Mouse (Mus musculus) hindbrain, embryonic 16.5 days (tissue): ENCODE measurements around the gene Asxl1. TPM values are rescaled to one million over a fixed set of nuclear protein-coding genes. Genes with fewer than 3 reads are reported as not detected.

Experiments
- ATAC-seq: fragments of 200-750 bp; cut with Nextera tagmentation; 2 replicates; pipeline ENCODE4 v1.8.0; 2017; ENCODE audit warnings: moderate TSS enrichment, moderate library complexity
- H3K27ac ChIP-seq: fragments of 300-500 bp; sonication (generic); 2 replicates; pipeline ENCODE4 v1.5.1; 2014; ENCODE audit warnings: low read depth, mild to moderate bottlenecking, control low read depth, low read length, moderate library complexity
- H3K27me3 ChIP-seq: fragments of 300-500 bp; sonication (generic); replicated peaks from 2 replicates; pipeline ENCODE4 v1.6.1; 2014; ENCODE audit warnings: low read length; ENCODE audit not compliant: control insufficient read depth, insufficient read depth
- H3K36me3 ChIP-seq: fragments of 300-500 bp; sonication (generic); 2 replicates; pipeline ENCODE4 v1.6.1; 2014; ENCODE audit warnings: mild to moderate bottlenecking, low read length, moderate library complexity, mixed read lengths; ENCODE audit not compliant: control insufficient read depth, insufficient read depth
- H3K4me1 ChIP-seq: fragments of 300-500 bp; sonication (generic); 2 replicates; pipeline ENCODE4 v1.6.1; 2014; ENCODE audit warnings: low read depth, low read length; ENCODE audit not compliant: control insufficient read depth, insufficient read depth
- H3K4me2 ChIP-seq: fragments of 300-500 bp; sonication (generic); 2 replicates; pipeline ENCODE4 v1.6.1; 2014; ENCODE audit warnings: mild to moderate bottlenecking, low read length, control low read depth, moderate library complexity
- H3K4me3 ChIP-seq: fragments of 300-500 bp; sonication (generic); 2 replicates; pipeline ENCODE4 v1.5.1; 2014; ENCODE audit warnings: mild to moderate bottlenecking, low read length, control low read depth, moderate library complexity
- H3K9ac ChIP-seq: fragments of 300-500 bp; sonication (generic); 2 replicates; pipeline ENCODE4 v1.6.1; 2014; ENCODE audit warnings: low read depth, mild to moderate bottlenecking, control low read depth, low read length, moderate library complexity
- H3K9me3 ChIP-seq: fragments of 300-500 bp; sonication (generic); 2 replicates; pipeline ENCODE4 v1.6.1; 2014; ENCODE audit warnings: mild to moderate bottlenecking, low read length, moderate library complexity; ENCODE audit not compliant: control insufficient read depth
- WGBS: fragments of 180-500 bp; shearing (Covaris S2); extraction: QIAGEN DNeasy Blood & Tissue Kit; methylation state at CpG from one replicate; pipeline ENCODE4 v1.1.7; 2014; 5-methylcytosine and 5-hydroxymethylcytosine counted together
- polyA plus RNA-seq: library from polyadenylated mRNA; unstranded; fragments of >200 nt; fragmentation: Nextera tagmentation; extraction: Ambion mirVana; gene quantifications from 2 replicates; pipeline ENCODE4 v1.2.1, GENCODE M21; 2015

The Asxl1 gene
- polyA plus RNA-seq, 1 experiment from 2014 or later: 7.8 TPM

DNA sequence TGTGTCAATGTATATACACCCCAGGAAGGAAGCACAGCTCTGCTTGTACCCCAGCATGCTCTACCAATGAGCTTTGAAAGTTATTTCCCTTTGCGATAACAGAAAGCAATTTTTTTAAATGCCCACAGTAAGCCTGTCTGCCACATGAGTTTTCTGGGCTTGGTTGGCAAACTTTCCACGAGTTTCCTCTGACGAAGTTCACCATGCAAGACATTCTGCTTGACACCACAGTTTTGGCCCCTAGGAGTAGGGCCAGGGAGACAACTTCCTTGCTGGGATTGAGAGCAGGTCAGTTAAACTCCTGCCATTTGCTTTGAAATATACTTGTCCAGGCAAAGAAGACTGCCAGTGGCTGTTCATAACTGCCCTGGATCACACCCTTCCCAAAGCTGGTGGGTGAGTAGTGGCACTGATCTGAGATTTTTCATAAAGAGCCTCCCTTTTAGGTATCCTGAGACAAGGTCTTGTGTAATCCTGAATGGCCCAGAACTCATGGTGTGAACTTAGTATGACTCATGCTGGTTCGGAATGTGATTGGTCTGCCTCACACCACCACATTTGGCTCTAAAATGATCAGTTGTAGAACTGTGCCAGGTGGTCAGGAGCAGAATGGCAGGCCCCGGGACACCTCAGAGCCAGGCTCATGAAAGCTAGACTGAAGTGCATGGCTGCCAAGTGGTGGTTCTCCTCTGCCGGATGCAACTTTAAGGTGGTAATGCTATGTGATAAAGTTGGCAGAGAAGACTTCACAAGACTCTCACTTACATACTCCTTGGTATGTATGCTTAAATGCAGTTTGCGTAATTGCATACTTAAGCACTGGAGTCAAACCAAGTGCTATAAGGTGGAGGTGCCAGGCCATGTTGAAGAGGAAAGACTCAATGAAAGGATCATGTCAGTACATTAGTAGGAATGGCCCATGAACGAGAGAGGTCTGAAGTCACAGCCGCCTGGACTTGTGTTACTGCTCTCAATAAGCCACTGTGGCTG is 7.0 kb upstream of the Asxl1 start:
- Histone ChIP-seq H3K4me1 (no peaks in the 10 kb centered on the region), H3K9ac (no peak overlapping the region), H3K4me3 (no peak overlapping the region), H3K4me2 (no peak overlapping the region), H3K27ac (no peak overlapping the region), H3K36me3 (no peaks in the 10 kb centered on the region), H3K27me3 (no peaks in the 10 kb centered on the region), H3K9me3 (no peaks in the 10 kb centered on the region)
- 92% methylated on average over 9 of the region's 9 CpGs for WGBS
- ATAC-seq: no peak

DNA sequence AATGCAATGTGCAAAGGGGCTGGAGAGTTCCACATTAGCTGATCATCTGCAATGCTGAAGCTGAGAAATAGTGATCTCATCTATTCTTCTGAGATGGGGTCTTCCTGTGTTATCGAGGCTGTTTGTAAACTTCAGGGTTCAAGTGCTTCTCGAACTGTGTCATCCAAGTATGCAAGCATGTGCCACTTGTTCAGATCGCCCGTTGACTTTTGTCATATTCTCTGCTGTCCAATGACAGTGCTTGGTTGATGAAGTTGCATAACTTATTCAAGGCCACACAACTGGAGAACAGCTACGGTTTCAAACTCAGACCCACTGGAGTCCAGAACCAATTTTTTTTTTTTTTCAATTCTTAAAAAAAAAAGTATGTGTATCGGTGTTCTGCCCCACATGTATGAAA is 3.5 kb upstream of the Asxl1 start:
- H3K27me3 ChIP-seq: no peaks in the 10 kb centered on the region
- ATAC-seq: no peak
- WGBS: 93% methylated on average over 6 of the region's 6 CpGs
- H3K36me3 ChIP-seq: no peaks in the 10 kb centered on the region
- peaks cover 6% of the 10 kb centered on the region for H3K4me1 ChIP-seq
- H3K9ac ChIP-seq: no peak overlapping the region
- no peak overlapping the region for H3K4me3 ChIP-seq
- H3K4me2 ChIP-seq: no peak overlapping the region
- H3K27ac ChIP-seq: no peak overlapping the region
- no peaks in the 10 kb centered on the region for H3K9me3 ChIP-seq

DNA sequence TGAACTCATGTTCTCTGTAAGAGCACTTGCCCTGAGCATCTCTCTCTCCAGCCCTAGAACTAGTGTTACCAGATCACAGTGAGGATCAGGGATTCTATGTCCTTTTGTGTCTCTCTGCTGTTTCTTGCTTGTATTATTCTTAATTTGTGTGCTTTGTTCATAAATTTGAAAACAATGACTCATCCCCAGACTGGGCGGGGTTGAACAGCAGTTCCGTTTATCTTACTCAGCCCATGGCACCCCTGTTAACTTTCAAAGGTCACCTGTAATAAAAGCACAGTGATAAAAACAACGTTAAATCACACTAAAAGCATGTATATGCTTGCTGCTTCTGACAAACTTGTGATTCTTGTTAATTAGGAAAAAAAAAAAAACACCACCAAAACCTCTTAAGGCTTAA is 3.0 kb upstream of the Asxl1 start:
- no peak overlapping the region for H3K9ac ChIP-seq
- no peak for ATAC-seq
- H3K9me3 ChIP-seq: no peaks in the 10 kb centered on the region
- H3K4me2 ChIP-seq: no peak overlapping the region
- no peaks in the 10 kb centered on the region for H3K36me3 ChIP-seq
- H3K4me3 ChIP-seq: no peak overlapping the region
- WGBS: 83% methylated on average over 3 of the region's 3 CpGs
- peaks cover 10% of the 10 kb centered on the region for H3K4me1 ChIP-seq
- H3K27me3 ChIP-seq: no peaks in the 10 kb centered on the region
- H3K27ac ChIP-seq: no peak overlapping the region

DNA sequence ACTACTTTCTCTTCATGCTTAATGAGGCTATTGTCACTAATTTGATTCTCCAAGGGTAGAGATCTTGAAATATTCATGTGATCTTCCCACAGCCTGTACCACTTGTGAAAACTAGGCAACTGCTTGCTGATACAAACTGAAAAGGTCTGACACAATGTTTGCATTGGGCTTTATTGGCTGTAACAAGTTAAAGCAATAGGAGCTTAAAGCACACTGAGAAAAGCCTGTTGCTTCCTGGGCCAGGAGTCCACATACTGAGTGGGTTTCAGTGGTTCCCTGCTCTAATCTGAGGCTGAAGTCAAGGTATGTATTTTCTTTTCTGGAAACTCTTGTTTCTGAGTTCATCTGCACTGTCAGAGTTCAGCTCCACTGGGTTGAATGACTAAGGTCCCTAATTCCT is 2.4 kb upstream of the Asxl1 start:
- Histone ChIP-seq H3K4me3 (no peak overlapping the region), H3K36me3 (no peaks in the 10 kb centered on the region), H3K9me3 (no peaks in the 10 kb centered on the region), H3K4me2 (no peak overlapping the region), H3K4me1 (peaks cover 13% of the 10 kb centered on the region), H3K27me3 (no peaks in the 10 kb centered on the region), H3K27ac (no peak overlapping the region), H3K9ac (no peak overlapping the region)
- ATAC-seq: no peak

DNA sequence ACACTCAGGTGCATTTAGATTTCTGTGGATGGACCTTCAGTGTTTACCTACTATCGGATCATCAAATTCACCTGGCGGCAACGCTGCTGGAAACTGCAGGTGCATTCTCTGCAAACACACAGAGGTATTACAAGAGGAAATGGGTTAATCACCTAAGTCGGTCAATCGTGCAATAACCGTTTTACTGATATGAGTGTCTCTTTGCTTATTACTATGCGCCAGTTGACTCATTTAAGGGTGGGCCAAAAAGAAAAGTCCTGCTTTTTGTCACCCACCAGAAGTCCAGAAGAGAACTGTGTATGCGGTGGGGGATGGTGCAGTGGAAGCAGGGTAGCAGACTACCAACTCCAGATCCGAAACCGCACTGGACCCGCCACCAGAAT is 567 bp upstream of the Asxl1 start:
- no peak for ATAC-seq

DNA sequence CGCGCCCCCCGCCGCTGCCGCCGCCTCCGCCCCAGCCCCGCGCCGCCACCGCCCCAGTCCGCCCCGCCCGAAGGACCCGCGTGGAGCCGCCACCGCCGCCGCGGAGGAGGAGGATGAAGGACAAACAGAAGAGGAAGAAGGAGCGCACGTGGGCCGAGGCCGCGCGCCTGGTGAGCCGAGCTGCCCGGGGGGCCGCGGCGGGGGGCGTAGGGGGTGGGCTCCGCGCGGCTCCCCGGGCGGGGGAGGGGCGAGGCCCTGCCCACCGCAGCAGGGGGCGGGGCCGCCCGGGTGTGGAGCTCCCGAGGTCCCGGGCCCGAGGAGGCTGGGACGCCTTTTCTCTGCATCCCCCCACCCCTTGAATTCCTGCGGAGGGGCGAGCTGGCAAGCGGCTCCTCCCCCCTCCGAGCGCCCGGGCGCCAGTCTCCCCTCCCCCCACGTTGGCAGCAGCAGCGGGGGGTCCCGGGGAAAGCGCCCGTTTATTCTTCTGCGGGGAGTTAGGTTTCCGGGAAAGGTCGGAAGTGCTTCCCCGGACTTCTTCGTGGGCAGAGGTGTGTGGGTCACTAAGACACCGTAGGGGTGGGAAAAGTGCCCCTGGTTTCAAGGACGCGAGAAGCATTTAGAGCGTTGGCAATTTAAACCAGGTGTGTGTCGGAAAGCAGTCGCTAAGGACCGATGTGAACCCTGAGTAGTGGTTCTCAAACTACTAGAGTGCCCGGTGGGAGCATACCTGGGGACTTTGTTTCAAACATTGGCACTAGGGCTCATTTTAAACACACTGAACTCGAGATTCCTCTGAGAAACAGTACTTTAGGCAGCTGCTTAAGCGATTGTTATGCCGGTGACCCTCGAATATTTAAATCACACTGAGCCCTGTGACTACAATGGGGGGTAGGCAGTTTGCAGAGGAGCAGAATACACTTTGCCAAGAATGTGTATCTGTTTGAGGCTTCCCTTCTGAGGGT is 873 bp downstream of the Asxl1 start:
- Histone ChIP-seq H3K4me1 (peaks cover 34% of the 10 kb centered on the region), H3K27ac (peak overlapping the region; percentile 98), H3K4me3 (peak overlapping the region; percentile 92), H3K36me3 (no peaks in the 10 kb centered on the region), H3K9ac (peak overlapping the region; percentile 96), H3K4me2 (peak overlapping the region; percentile 60), H3K9me3 (no peaks in the 10 kb centered on the region), H3K27me3 (no peaks in the 10 kb centered on the region)
- no peak for ATAC-seq
- under 1% methylated on average over 49 of the region's 76 CpGs for WGBS

More for the DNA sequence above, 567 bp upstream of the Asxl1 start:
- Histone ChIP-seq H3K9ac (peak overlapping the region; percentile 70), H3K9me3 (no peaks in the 10 kb centered on the region), H3K27ac (peak overlapping the region; percentile 66), H3K4me2 (peak overlapping the region; percentile 66), H3K27me3 (no peaks in the 10 kb centered on the region), H3K36me3 (no peaks in the 10 kb centered on the region), H3K4me3 (peak overlapping the region; percentile 92), H3K4me1 (peaks cover 26% of the 10 kb centered on the region)
- 7% methylated on average over 11 of the region's 11 CpGs for WGBS

DNA sequence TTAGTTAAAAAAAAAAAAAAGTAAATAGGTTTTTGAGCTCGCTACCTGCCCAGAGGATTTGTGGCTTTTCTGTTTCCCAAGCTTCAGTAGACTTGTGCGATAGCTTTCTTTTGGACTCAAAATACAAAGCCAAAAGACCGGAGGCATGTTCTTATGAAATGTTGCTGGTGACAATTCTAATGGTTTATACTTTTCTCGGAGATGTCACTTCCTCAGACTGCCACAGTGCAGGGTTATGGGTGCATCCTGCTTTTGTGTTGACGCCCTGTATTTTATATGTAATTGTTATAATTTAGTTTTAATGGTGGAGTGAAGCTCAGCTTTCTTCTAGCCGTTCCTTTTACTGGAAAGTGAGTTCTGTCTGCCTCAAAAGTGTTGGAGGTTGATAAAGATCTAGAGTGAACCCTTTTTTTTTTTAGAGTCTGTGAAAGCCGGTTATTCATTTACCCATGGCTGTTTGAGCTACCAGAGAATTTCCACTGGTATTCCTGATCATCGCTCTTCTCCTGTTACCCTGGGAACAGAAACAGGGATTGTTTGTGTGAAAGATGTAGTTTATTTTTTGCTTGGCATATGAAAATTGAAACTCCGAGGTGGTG is 1.7 kb downstream of the Asxl1 start:
- peak overlapping the region; percentile 96 for H3K9ac ChIP-seq

DNA sequence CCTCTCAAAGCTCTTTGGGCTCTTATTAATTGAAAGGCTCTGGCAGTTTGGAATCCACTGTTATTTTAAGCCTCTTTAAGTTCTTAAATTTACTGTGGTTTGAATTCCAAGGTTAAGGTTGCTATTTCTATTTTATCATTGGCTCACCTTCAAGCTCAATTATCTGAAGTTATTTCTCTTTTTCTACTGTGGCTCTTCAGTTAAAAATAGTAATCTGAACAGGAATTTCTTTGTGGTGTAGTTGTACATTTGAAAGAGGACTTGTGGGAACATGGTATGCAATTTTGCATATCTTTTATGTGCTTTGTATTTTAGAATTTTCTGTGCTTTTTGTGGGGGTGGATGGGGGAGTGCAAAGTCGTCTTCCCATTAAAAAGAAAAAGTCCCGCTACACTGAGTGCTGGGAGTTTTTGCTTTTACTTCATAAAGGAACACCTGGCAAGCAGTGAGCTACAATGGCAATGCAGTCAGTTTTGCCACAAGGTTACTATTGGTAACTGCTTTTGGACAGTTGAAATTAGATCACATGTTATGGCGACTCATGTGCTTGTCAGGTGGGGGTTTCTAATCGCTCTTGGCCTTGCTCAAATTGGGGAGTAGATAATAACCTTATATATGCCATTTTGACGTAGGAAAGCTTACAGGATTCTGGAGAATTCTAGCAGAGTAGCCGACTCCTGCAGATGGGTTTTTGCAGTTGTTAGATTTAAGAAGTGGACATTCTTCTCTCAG is 2.6 kb downstream of the Asxl1 start:
- H3K4me1 ChIP-seq: peaks cover 34% of the 10 kb centered on the region
- no peak overlapping the region for H3K27ac ChIP-seq
- H3K4me2 ChIP-seq: peak overlapping the region; percentile 60
- no peak for ATAC-seq
- H3K9me3 ChIP-seq: no peaks in the 10 kb centered on the region
- H3K27me3 ChIP-seq: no peaks in the 10 kb centered on the region
- WGBS: 55% methylated on average over 6 of the region's 6 CpGs
- H3K36me3 ChIP-seq: peaks cover 2% of the 10 kb centered on the region; the same call in 1 of the 2 replicates
- H3K9ac ChIP-seq: no peak overlapping the region
- no peak overlapping the region for H3K4me3 ChIP-seq

More for the DNA sequence above, 1.7 kb downstream of the Asxl1 start:
- H3K4me2 ChIP-seq: peak overlapping the region; percentile 60
- H3K27ac ChIP-seq: peak overlapping the region; percentile 98; the same call in 1 of the 2 replicates
- no peaks in the 10 kb centered on the region for H3K27me3 ChIP-seq
- H3K4me3 ChIP-seq: peak overlapping the region; percentile 92
- ATAC-seq: no peak
- WGBS: 7% methylated on average over 9 of the region's 9 CpGs
- no peaks in the 10 kb centered on the region for H3K9me3 ChIP-seq
- H3K4me1 ChIP-seq: peaks cover 34% of the 10 kb centered on the region
- H3K36me3 ChIP-seq: no peaks in the 10 kb centered on the region
